Mouse (Mus musculus) cerebellum, adult 2 months (tissue): ENCODE results near the gene Mark4. TPM values are rescaled to one million over a fixed set of nuclear protein-coding genes. Genes with fewer than 3 reads are reported as not detected.

Source experiments
- DNase-seq, 2 experiments: peaks; one replicate each; pipeline ENCODE4 v3.0.0; 2021
- H3K27ac ChIP-seq: fragments of 200-500 bp; 2 replicates; pipeline ENCODE4 v1.5.1; 2012; ENCODE audit warnings: low read length, control low read depth, inconsistent platforms; ENCODE audit not compliant: insufficient read depth
- H3K27me3 ChIP-seq: fragments of 200-500 bp; 2 replicates; pipeline ENCODE4 v1.6.1; 2012; ENCODE audit warnings: inconsistent platforms, mild to moderate bottlenecking, low read length, moderate library complexity; ENCODE audit not compliant: control insufficient read depth, insufficient read depth
- H3K4me1 ChIP-seq: fragments of 200-500 bp; 2 replicates; pipeline ENCODE4 v1.6.1; 2011; ENCODE audit warnings: low read length; ENCODE audit not compliant: control insufficient read depth, insufficient read depth
- H3K4me3 ChIP-seq: fragments of 200-500 bp; replicated peaks from 2 replicates; pipeline ENCODE3; 2011; ENCODE audit warnings: mild to moderate bottlenecking, low read depth, low read length, control low read depth; ENCODE audit not compliant: insufficient read depth
- CTCF ChIP-seq: fragments of 200-500 bp; IDR thresholded peaks from 2 replicates; pipeline ENCODE4 v1.5.1; 2011; ENCODE audit warnings: low read depth, mild to moderate bottlenecking, control low read depth, low read length, moderate library complexity, borderline replicate concordance; ENCODE audit not compliant: insufficient read depth
- POLR2A ChIP-seq: fragments of 200-500 bp; IDR thresholded peaks from 2 replicates; pipeline ENCODE4 v1.6.1; 2011; ENCODE audit warnings: low read length, control low read depth, borderline replicate concordance; ENCODE audit not compliant: insufficient read depth
- WGBS: fragments of 180-500 bp; shearing (Covaris S2); methylation state at CpG from one replicate; pipeline ENCODE4 v1.1.7; 2018; 5-methylcytosine and 5-hydroxymethylcytosine counted together
- polyA plus RNA-seq: library from polyadenylated mRNA; depleted of rRNA; stranded (reverse); fragments of >200 nt; gene quantifications from 2 replicates; pipeline ENCODE4 v1.2.3, GENCODE M21; 2012

Mark4 gene
- polyA plus RNA-seq, 1 experiment, result 50.3 TPM

GRCm38 (mm10) chr7:19443344-19443743, 15.3 kb downstream of the Mark4 start:
- no peak for TF ChIP-seq POLR2A
- peak; percentile 86 for TF ChIP-seq CTCF
- no peak overlapping the region for H3K27ac ChIP-seq
- H3K4me3 ChIP-seq, result no peak overlapping the region
- no peaks in the 10 kb centered on the region for H3K27me3 ChIP-seq
- WGBS, result 36% methylated on average over 3 of the region's 3 CpGs
- peak; percentile 81 to 92 for DNase-seq
- peaks cover 4% of the 10 kb centered on the region for H3K4me1 ChIP-seq

GRCm38 (mm10) chr7:19441448-19442091, 17.1 kb downstream of the Mark4 start:
- Histone ChIP-seq H3K27me3 (no peaks in the 10 kb centered on the region), H3K27ac (no peak overlapping the region), H3K4me1 (no peaks in the 10 kb centered on the region; the same call in 1 of the 2 replicates), H3K4me3 (no peak overlapping the region)
- TF ChIP-seq CTCF, result no peak
- TF ChIP-seq POLR2A, result no peak
- no peak for DNase-seq
- 71% methylated on average over 9 of the region's 9 CpGs for WGBS

- no peak for DNase-seq
These were observed 21.6 kb downstream of the Mark4 start for GRCm38 (mm10) chr7:19437048-19437447.

GRCm38 (mm10) chr7:19436276-19436675, 22.3 kb downstream of the Mark4 start:
- 96% methylated on average over 2 of the region's 2 CpGs for WGBS
- TF ChIP-seq POLR2A (no peak), CTCF (no peak)
- Histone ChIP-seq H3K27ac (no peak overlapping the region), H3K27me3 (no peaks in the 10 kb centered on the region), H3K4me1 (no peaks in the 10 kb centered on the region), H3K4me3 (no peak overlapping the region)
- no peak for DNase-seq

More at GRCm38 (mm10) chr7:19437048-19437447, 21.6 kb downstream of the Mark4 start:
- 88% methylated on average over 9 of the region's 9 CpGs for WGBS
- Histone ChIP-seq H3K27me3 (no peaks in the 10 kb centered on the region), H3K4me1 (no peaks in the 10 kb centered on the region), H3K27ac (no peak overlapping the region), H3K4me3 (no peak overlapping the region)
- TF ChIP-seq CTCF, result no peak
- no peak for TF ChIP-seq POLR2A

GRCm38 (mm10) chr7:19432475-19432874, 26.1 kb downstream of the Mark4 start:
- DNase-seq, result no peak
- 95% methylated on average over 2 of the region's 2 CpGs for WGBS

GRCm38 (mm10) chr7:19430402-19430801, 28.2 kb downstream of the Mark4 start:
- Histone ChIP-seq H3K4me1 (no peaks in the 10 kb centered on the region), H3K27ac (no peak overlapping the region), H3K27me3 (no peaks in the 10 kb centered on the region), H3K4me3 (no peak overlapping the region)
- DNase-seq, result no peak
- no peak for TF ChIP-seq CTCF
- no peak for TF ChIP-seq POLR2A
- 56% methylated on average over 6 of the region's 6 CpGs for WGBS

More at GRCm38 (mm10) chr7:19432475-19432874, 26.1 kb downstream of the Mark4 start:
- no peaks in the 10 kb centered on the region for H3K4me1 ChIP-seq
- H3K27me3 ChIP-seq, result no peaks in the 10 kb centered on the region
- H3K27ac ChIP-seq, result no peak overlapping the region
- H3K4me3 ChIP-seq, result no peak overlapping the region
- no peak for TF ChIP-seq POLR2A
- peak; percentile 25; the same call in 1 of the 2 replicates for TF ChIP-seq CTCF

GRCm38 (mm10) chr7:19429726-19430125, 28.9 kb downstream of the Mark4 start:
- no peaks in the 10 kb centered on the region for H3K4me1 ChIP-seq
- H3K27me3 ChIP-seq, result no peaks in the 10 kb centered on the region
- no peak for TF ChIP-seq CTCF
- no peak overlapping the region for H3K27ac ChIP-seq
- 32% methylated on average over 8 of the region's 8 CpGs for WGBS
- H3K4me3 ChIP-seq, result no peak overlapping the region
- peak; percentile 51 to 63 for DNase-seq

- TF ChIP-seq CTCF (no peak), POLR2A (no peak)
- no peak for DNase-seq
- no peak overlapping the region for H3K27ac ChIP-seq
- H3K4me1 ChIP-seq, result no peaks in the 10 kb centered on the region
- WGBS, result 42% methylated on average over 15 of the region's 15 CpGs
- no peaks in the 10 kb centered on the region for H3K27me3 ChIP-seq
- H3K4me3 ChIP-seq, result no peak overlapping the region
These were observed 30.5 kb downstream of the Mark4 start for GRCm38 (mm10) chr7:19427999-19428650.
